Mouse (Mus musculus) liver, embryonic 15.5 days (tissue): Measurements from ENCODE around the gene Map3k5. TPM values are rescaled to one million over a fixed set of nuclear protein-coding genes. Genes with fewer than 3 reads are reported as not detected.

Source experiments
- ATAC-seq: fragments of 200-750 bp; cut with Nextera tagmentation; 2 replicates; pipeline ENCODE4 v1.8.0; 2017; ENCODE audit warnings: moderate number of reproducible peaks, mild to moderate bottlenecking, moderate library complexity; ENCODE audit not compliant: insufficient read depth
- H3K27ac ChIP-seq: fragments of 300-500 bp; sonication (generic); replicated peaks from 2 replicates; pipeline ENCODE4 v1.5.1; 2015; ENCODE audit warnings: mild to moderate bottlenecking, inconsistent platforms
- H3K27me3 ChIP-seq: fragments of 300-500 bp; sonication (generic); 2 replicates; pipeline ENCODE4 v1.6.1; 2015; ENCODE audit warnings: mild to moderate bottlenecking, inconsistent platforms
- H3K36me3 ChIP-seq: fragments of 300-500 bp; sonication (generic); replicated peaks from 2 replicates; pipeline ENCODE4 v1.6.1; 2015; ENCODE audit warnings: moderate library complexity, mild to moderate bottlenecking, inconsistent platforms
- H3K4me1 ChIP-seq: fragments of 300-500 bp; sonication (generic); replicated peaks from 2 replicates; pipeline ENCODE4 v1.6.1; 2015; ENCODE audit warnings: inconsistent platforms
- H3K4me2 ChIP-seq: fragments of 300-500 bp; sonication (generic); 2 replicates; pipeline ENCODE4 v1.6.1; 2015; ENCODE audit warnings: moderate library complexity, mild to moderate bottlenecking, inconsistent platforms
- H3K4me3 ChIP-seq: fragments of 300-500 bp; sonication (generic); replicated peaks from 2 replicates; pipeline ENCODE4 v1.5.1; 2015; ENCODE audit warnings: mild to moderate bottlenecking, inconsistent platforms
- H3K9ac ChIP-seq: fragments of 300-500 bp; sonication (generic); 2 replicates; pipeline ENCODE4 v1.6.1; 2015; ENCODE audit warnings: moderate library complexity, mild to moderate bottlenecking, inconsistent platforms
- H3K9me3 ChIP-seq: fragments of 300-500 bp; sonication (generic); replicated peaks from 2 replicates; pipeline ENCODE4 v1.6.1; 2016; ENCODE audit warnings: inconsistent platforms
- WGBS: fragments of 180-500 bp; shearing (Covaris S2); methylation state at CpG from one replicate; pipeline ENCODE4 v1.1.7; 2015; ENCODE audit warnings: mixed read lengths; ENCODE audit not compliant: insufficient replicate concordance; 5-methylcytosine and 5-hydroxymethylcytosine counted together
- polyA plus RNA-seq: library from polyadenylated mRNA; unstranded; fragments of >200 nt; fragmentation: Nextera tagmentation; extraction: Ambion mirVana; gene quantifications from 2 replicates; pipeline ENCODE4 v1.2.1, GENCODE M21; 2015

Map3k5 gene
- polyA plus RNA-seq, 1 experiment from 2014 or later: 0.79 TPM

DNA sequence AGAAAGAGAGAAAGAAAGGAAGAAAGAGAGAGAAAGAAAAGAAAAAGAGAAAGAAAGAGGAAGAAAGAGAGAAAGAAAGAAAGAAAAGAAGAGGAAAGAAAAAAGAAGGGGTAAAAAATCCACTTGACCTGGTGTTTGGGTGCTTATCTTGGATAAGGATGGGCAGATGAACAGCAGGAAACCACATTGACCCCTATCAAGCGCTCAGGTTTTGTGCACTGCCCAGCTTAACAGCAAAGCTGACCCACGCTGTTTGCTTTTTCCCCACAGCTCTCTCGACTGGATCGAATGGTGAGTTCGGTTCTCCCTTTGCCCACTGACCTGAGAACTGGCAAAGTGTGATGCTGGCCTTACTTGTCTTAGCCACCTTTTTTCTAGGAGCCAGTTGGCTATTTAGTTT is 177.2 kb downstream of the Map3k5 start:
- Histone ChIP-seq H3K9me3 (no peaks in the 10 kb centered on the region), H3K4me1 (peaks cover 7% of the 10 kb centered on the region; the same call in 1 of the 2 replicates), H3K27ac (no peak overlapping the region), H3K9ac (no peak overlapping the region), H3K36me3 (no peaks in the 10 kb centered on the region), H3K4me3 (no peak overlapping the region), H3K27me3 (no peaks in the 10 kb centered on the region), H3K4me2 (no peak overlapping the region)
- WGBS: 24% methylated on average over 5 of the region's 5 CpGs
- no peak for ATAC-seq

DNA sequence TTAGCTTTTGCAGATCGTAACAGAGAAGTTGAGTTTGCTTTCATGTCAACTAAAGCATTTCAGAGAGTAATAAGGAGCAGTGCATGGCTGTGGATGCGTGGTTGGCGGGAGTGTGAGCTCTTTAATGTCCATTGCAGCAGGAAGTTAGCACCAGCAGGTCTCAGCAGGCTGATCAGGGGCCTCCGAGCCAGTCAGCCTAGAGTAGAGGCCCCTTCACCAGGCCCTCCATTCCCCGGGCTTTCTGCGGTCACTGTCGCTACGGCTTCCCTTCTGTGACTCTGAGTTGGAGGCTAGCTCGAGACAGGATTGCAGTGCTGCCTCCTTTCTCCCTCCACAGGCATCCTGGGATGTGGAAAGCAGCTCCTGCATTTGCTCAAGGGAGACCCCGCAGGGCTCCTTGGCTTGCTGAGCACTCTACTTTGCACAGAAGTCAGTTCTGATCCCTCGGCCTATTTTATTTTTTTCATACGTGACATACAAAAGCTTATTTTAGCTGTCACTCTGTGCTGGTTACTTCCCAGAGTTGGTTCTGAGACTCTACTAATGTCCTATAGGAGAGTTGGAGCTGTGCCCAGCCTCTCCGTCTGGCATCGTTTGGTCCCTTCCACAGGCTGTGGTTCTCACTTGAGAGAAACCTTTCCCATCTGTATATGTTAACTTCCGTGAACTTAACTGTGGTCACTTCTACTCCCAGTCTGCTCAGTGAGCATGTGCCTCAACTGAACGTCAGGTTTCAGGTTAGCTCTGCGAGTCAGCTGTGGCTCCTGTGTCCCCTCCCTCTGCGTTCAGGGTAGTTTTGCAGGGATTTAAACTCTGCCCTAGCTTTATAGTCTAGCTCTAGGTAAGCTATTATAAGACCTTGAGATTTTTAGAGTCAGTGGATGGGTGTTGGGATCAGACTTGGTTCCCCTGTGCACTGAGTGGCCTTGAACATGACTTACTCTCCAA is 178.0 kb downstream of the Map3k5 start:
- peaks cover 7% of the 10 kb centered on the region; the same call in 1 of the 2 replicates for H3K4me1 ChIP-seq
- H3K27me3 ChIP-seq: no peaks in the 10 kb centered on the region
- peak overlapping the region; percentile 30 for H3K4me2 ChIP-seq
- H3K36me3 ChIP-seq: no peaks in the 10 kb centered on the region
- H3K27ac ChIP-seq: no peak overlapping the region
- no peaks in the 10 kb centered on the region for H3K9me3 ChIP-seq
- WGBS: 47% methylated on average over 18 of the region's 18 CpGs
- H3K9ac ChIP-seq: no peak overlapping the region
- H3K4me3 ChIP-seq: no peak overlapping the region
- ATAC-seq: no peak

DNA sequence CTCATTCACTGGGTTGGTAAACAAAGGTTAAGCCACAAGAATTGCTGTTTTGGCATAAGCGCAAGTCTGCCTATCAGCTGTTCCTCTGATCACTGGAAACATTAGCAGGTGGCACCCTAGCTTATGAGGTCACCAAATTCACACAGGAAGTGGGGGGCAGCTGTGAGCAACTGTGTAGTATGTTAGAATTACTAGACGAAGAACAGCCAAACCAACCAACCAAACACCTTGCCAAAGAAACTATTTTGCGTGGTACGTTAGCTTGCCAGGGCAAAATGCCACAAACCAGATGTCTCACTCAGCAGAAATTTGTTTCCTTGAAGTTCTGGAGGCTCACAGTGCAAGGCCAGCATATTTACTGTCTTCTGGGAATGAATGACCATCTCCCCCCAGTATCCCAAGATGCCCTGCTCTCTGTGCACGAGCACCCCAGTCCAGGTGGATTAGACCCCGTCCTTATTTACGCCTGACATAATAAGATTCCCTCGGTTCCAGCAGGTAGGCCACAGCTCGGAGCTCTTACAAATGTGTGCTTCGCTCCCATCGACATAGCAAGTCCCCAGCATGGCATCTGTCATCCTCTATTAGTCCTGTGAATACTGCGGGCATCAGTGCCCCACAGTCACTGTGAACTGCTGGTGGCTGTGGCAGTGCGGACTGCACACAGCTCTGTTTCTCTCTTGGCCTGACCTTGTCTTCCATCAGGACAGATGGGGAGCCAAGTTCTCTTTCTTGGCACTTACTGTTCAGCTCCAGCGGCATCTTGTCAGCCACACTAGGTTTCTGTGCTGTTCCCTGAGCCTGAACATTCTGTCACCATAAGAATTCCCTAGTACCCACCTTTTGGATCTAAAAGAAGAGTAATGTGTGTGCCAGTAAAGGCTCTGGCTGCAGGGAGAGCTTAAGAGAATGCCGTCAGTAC is 185.5 kb downstream of the Map3k5 start:
- 82% methylated on average over 15 of the region's 15 CpGs for WGBS
- H3K4me2 ChIP-seq: no peak overlapping the region
- H3K4me1 ChIP-seq: no peaks in the 10 kb centered on the region; the same call in 1 of the 2 replicates
- ATAC-seq: no peak
- no peak overlapping the region for H3K27ac ChIP-seq
- H3K9me3 ChIP-seq: no peaks in the 10 kb centered on the region
- H3K36me3 ChIP-seq: peaks cover 10% of the 10 kb centered on the region
- no peak overlapping the region for H3K4me3 ChIP-seq
- H3K9ac ChIP-seq: no peak overlapping the region
- no peaks in the 10 kb centered on the region for H3K27me3 ChIP-seq

DNA sequence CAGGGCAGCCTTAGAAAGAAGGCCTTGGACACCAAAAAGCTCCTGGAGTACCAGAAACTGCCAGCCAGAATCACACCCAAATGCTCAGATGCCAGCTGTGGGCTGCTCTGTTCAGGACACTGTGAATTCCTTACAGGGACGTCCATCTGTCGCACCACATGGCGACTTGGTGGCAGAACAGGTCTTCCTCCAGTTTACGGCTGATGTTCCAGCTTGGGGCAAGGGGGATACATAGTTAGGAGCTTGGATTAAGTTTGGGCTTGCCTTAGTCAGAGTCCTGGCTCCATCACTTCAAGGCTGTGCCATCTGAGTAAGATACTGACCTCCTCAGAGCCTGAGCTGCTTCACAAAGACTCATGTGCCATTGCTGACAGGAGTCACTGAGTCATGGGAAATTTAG is 187.7 kb downstream of the Map3k5 start:
- Histone ChIP-seq H3K4me3 (no peak overlapping the region), H3K4me1 (no peaks in the 10 kb centered on the region; the same call in 1 of the 2 replicates), H3K9me3 (no peaks in the 10 kb centered on the region), H3K4me2 (no peak overlapping the region), H3K27ac (no peak overlapping the region), H3K27me3 (no peaks in the 10 kb centered on the region), H3K36me3 (peaks cover 10% of the 10 kb centered on the region), H3K9ac (no peak overlapping the region)
- 70% methylated on average over 4 of the region's 4 CpGs for WGBS
- ATAC-seq: no peak

DNA sequence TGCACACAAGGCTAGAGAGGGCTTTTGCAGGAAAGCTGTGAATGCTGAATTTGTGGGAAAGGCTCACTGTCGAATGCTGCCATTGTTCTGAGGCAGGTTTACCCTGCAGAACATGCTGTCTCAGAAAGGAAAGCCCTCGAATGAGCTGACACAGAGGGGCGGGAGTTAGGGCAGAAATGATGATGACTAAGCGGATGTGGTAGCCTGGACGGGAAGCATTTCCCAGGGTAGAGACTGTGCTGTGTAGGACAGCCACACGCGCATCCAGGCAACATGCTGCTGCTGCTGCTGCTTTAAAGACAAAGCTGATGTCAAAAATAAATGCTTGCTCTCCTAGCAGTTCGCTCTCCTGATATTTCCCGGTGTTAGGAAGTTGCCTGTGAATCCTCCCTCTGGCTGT is 189.1 kb downstream of the Map3k5 start:
- Histone ChIP-seq H3K9me3 (no peaks in the 10 kb centered on the region), H3K4me3 (no peak overlapping the region), H3K4me1 (no peaks in the 10 kb centered on the region; the same call in 1 of the 2 replicates), H3K4me2 (no peak overlapping the region), H3K36me3 (peaks cover 19% of the 10 kb centered on the region), H3K9ac (no peak overlapping the region), H3K27me3 (no peaks in the 10 kb centered on the region), H3K27ac (no peak overlapping the region)
- WGBS: 21% methylated on average over 9 of the region's 9 CpGs
- no peak for ATAC-seq

DNA sequence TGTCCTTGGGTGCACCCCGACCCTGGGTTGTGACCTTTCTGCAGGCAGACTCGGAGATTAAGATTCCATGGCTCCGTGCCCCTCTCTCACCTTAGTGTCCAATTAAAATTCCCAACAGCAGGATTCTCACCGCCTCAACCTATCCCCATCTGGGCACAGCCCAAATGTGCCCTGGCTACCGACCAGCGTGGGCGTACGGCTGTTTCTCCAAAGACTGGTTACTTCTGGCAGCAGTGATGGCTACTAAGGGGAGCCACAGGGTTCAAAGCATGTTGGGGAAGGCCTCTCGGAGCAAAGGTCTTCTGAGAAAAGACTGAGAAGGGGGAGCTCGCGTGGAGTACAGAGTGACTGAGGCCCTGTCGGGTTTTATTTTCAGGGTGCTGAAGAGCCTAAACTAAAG is 190.3 kb downstream of the Map3k5 start:
- Histone ChIP-seq H3K36me3 (peaks cover 19% of the 10 kb centered on the region), H3K9ac (no peak overlapping the region), H3K9me3 (no peaks in the 10 kb centered on the region), H3K27me3 (no peaks in the 10 kb centered on the region), H3K4me2 (no peak overlapping the region), H3K27ac (no peak overlapping the region), H3K4me3 (no peak overlapping the region), H3K4me1 (no peaks in the 10 kb centered on the region; the same call in 1 of the 2 replicates)
- ATAC-seq: no peak
- 83% methylated on average over 12 of the region's 12 CpGs for WGBS

DNA sequence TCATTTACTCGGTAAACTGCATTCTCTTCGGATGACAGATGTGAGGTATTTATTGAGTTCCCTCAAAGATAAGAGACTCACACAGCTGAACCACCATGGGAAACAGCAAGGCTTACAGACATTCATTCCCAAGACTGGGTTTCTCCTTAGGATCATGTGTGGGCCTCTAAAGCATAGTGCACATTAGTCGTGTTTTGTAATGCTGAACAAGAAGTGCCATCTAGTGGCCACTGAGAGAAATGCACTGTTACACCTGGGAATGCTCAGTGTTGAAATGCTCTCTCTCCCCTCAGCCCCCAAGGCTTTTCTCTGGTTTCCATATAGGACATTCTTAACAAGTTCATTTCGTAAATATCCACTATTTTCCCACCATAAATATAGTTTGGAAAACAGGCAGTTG is 191.0 kb downstream of the Map3k5 start:
- no peaks in the 10 kb centered on the region for H3K27me3 ChIP-seq
- WGBS: 42% methylated on average over 4 of the region's 4 CpGs
- H3K4me3 ChIP-seq: no peak overlapping the region
- no peak for ATAC-seq
- H3K27ac ChIP-seq: no peak overlapping the region
- no peak overlapping the region for H3K9ac ChIP-seq
- no peaks in the 10 kb centered on the region for H3K9me3 ChIP-seq
- no peaks in the 10 kb centered on the region; the same call in 1 of the 2 replicates for H3K4me1 ChIP-seq
- H3K36me3 ChIP-seq: peaks cover 15% of the 10 kb centered on the region
- no peak overlapping the region for H3K4me2 ChIP-seq

DNA sequence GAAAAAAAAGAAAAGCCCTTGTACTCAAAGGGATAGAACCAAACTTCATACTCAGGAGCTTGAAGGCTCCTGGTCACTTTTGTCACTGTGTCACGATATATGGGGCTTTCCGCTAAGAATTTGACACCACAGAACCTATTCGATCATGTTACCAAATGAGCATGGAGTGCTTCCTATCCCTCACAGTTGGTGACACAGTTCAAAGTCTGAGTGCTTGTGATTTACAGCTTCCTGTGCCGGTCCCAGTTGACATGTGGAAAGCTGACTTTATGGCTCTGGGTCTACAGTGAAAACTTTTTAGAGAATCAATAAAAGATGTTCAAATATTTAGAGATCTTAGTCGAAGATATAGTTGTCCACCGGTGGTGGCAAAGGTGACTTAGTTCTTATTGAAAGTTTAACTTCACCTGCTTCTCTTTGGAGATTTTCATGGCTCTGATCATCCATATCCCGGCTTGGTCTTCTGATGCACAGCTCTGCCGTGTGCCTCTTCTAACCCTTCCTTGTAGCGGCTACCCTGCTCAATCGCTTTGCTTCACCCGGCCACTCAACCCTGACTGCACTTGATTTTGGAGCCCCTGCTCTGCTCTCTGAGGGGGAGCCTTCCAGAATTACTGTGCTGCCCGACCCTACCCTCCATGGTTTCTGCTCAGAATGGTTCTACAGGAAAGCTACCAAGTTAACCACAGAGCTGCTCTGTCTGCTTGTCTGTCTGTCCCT is 198.8 kb downstream of the Map3k5 start:
- no peak overlapping the region for H3K4me3 ChIP-seq
- H3K4me2 ChIP-seq: no peak overlapping the region
- H3K36me3 ChIP-seq: peaks cover 3% of the 10 kb centered on the region; the same call in 1 of the 2 replicates
- peaks cover 26% of the 10 kb centered on the region for H3K4me1 ChIP-seq
- no peaks in the 10 kb centered on the region for H3K27me3 ChIP-seq
- H3K9me3 ChIP-seq: no peaks in the 10 kb centered on the region
- no peak for ATAC-seq
- H3K27ac ChIP-seq: no peak overlapping the region; the same call in 1 of the 2 replicates
- no peak overlapping the region for H3K9ac ChIP-seq
- WGBS: 49% methylated on average over 12 of the region's 12 CpGs

DNA sequence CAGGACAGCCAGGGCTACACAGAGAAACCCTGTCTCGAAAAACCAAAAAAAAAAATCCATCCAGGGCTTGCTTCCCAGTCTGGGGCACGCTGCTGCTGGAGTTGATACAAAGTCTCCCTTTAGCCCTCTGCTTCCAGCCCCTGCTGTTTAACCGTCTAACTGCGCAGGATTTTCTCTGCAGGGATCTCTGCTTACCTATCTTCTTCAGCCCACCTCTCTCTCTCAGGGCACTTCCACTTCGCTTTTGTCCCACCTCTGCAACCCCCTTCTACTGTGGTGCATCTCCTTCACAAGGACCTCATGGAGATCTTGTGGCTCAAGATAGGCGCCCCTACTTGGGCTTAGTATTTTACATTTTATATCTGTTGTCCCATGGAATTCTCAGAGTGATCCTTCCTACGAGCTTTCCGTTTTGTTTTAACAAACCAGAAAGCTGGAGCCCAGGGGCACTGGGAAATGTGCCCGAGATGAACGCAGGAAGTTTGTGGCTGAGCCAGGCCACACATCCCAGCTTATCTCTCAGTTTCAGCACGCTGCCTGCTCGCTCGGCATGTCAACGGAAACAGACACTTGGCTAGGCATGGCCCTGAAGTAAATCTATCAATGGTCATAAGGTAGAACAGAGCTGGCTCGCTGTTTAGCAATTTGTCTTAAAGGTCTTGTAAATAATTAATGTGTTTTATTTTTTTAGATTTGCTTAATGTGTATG is 201.2 kb downstream of the Map3k5 start:
- Histone ChIP-seq H3K9ac (no peak overlapping the region), H3K9me3 (no peaks in the 10 kb centered on the region), H3K27me3 (no peaks in the 10 kb centered on the region), H3K36me3 (0 out of 2 replicates have a peak, but pooled peaks cover 10% of the 10 kb centered on the region), H3K4me3 (no peak overlapping the region), H3K4me1 (peaks cover 26% of the 10 kb centered on the region), H3K27ac (no peak overlapping the region), H3K4me2 (peak overlapping the region; percentile 20; the same call in 1 of the 2 replicates)
- peak; percentile 43; the same call in 1 of the 2 replicates for ATAC-seq
- 18% methylated on average over 15 of the region's 15 CpGs for WGBS

DNA sequence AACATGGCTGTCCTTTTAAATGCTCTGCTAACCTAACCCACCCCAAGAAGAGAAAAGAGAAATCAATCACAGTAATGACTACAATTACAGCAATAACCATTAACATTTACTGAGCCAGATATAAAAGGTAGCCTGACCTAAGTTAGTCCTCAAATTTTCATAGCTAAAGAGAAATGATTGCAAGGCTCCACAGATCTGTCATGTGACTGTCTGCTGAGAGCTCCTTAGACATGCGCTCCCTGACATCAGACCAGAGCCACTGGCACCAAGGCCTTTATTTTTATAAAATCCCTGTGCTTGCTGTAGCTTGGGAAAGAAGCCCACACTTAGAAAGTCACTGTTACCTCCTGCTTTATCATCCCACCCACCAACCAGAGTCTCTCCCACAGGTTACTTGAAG is 202.2 kb downstream of the Map3k5 start:
- WGBS: 78% methylated on average over 1 of the region's 1 CpGs

More for the DNA sequence above, 202.2 kb downstream of the Map3k5 start:
- Histone ChIP-seq H3K9me3 (no peaks in the 10 kb centered on the region), H3K27me3 (no peaks in the 10 kb centered on the region), H3K4me2 (no peak overlapping the region), H3K36me3 (0 out of 2 replicates have a peak, but pooled peaks cover 12% of the 10 kb centered on the region), H3K4me3 (no peak overlapping the region), H3K4me1 (peaks cover 26% of the 10 kb centered on the region), H3K9ac (no peak overlapping the region), H3K27ac (no peak overlapping the region)
- ATAC-seq: no peak
